In genomic region chr4:132303484-132303883, GRCm38 (mm10) we compare ENCODE assay signal across 8 mouse cellular contexts. TPM values are rescaled to one million over a fixed set of nuclear protein-coding genes. Genes with fewer than 3 reads are reported as not detected.
DNase-seq lines count a peak whose midpoint lies in the region; ATAC-seq and TF ChIP-seq lines count a peak whose summit lies in the region.
"Not testable (repeated sequence)": the region's sequence is repeated elsewhere in the genome, so short reads cannot be mapped to it uniquely, and the experiment has no call there.

No protein-coding gene starts in this region.

- H3K36me3 ChIP-seq in forebrain, embryonic 11.5 days (ENCODE audit: control insufficient read depth, insufficient read depth, low read length); heart, embryonic 13.5 days; hindbrain, postnatal 0 days (ENCODE audit: insufficient read depth, low read length); limb, embryonic 10.5 days; liver, embryonic 16.5 days (ENCODE audit: control insufficient read depth, insufficient read depth); midbrain, embryonic 14.5 days (ENCODE audit: control insufficient read depth, insufficient read depth, low read length); stomach, embryonic 14.5 days (ENCODE audit: control insufficient read depth, insufficient read depth, low read length): not testable (repeated sequence)

- H3K4me2 ChIP-seq in forebrain, embryonic 11.5 days (ENCODE audit: low read depth, low read length, severe bottlenecking): peak overlapping the region; percentile 70; the same call in 1 of the 2 replicates
- H3K4me2 ChIP-seq in heart, embryonic 13.5 days: peak overlapping the region; percentile 77
- H3K4me2 ChIP-seq in hindbrain, postnatal 0 days (ENCODE audit: low read depth, low read length): peak overlapping the region; percentile 62
- peak overlapping the region; percentile 76 for H3K4me2 ChIP-seq in liver, embryonic 16.5 days (ENCODE audit: low read depth, low read length)
- H3K4me2 ChIP-seq in midbrain, embryonic 14.5 days (ENCODE audit: low read length): peak overlapping the region; percentile 61
- peak overlapping the region; percentile 70 for H3K4me2 ChIP-seq in stomach, embryonic 14.5 days (replicated peaks; ENCODE audit: low read depth, low read length)

- H3K9ac ChIP-seq in forebrain, embryonic 11.5 days (ENCODE audit: low read length); stomach, embryonic 14.5 days (replicated peaks; ENCODE audit: low read depth, low read length): not testable (repeated sequence)
- peak overlapping the region; percentile 80 for H3K9ac ChIP-seq in heart, embryonic 13.5 days
- H3K9ac ChIP-seq in hindbrain, postnatal 0 days (replicated peaks; ENCODE audit: low read length): peak overlapping the region; percentile 53
- H3K9ac ChIP-seq in liver, embryonic 16.5 days (ENCODE audit: low read depth, low read length): peak overlapping the region; percentile 65; the same call in 1 of the 2 replicates
- peak overlapping the region; percentile 49; the same call in 1 of the 2 replicates for H3K9ac ChIP-seq in midbrain, embryonic 14.5 days (replicated peaks; ENCODE audit: low read length)

- H3K4me1 ChIP-seq in brown adipose tissue, adult 24 weeks (ENCODE audit: control insufficient read depth, insufficient read depth, insufficient read length, low read length); forebrain, embryonic 11.5 days (replicated peaks; ENCODE audit: control insufficient read depth, insufficient read depth, low read length); hindbrain, postnatal 0 days (ENCODE audit: insufficient read depth, low read length); midbrain, embryonic 14.5 days (ENCODE audit: control insufficient read depth, insufficient read depth, low read length); stomach, embryonic 14.5 days (ENCODE audit: control insufficient read depth, insufficient read depth, low read length): not testable (repeated sequence)
- peaks cover 19% of the 10 kb centered on the region for H3K4me1 ChIP-seq in heart, embryonic 13.5 days
- H3K4me1 ChIP-seq in limb, embryonic 10.5 days: peaks cover 14% of the 10 kb centered on the region
- peaks cover 22% of the 10 kb centered on the region for H3K4me1 ChIP-seq in liver, embryonic 16.5 days (ENCODE audit: control insufficient read depth, low read depth, low read length)

- 43% methylated on average over 6 of the region's 6 CpGs for WGBS in forebrain, embryonic 11.5 days
- 37% methylated on average over 6 of the region's 6 CpGs for WGBS in heart, embryonic 13.5 days
- 53% methylated on average over 6 of the region's 6 CpGs for WGBS in hindbrain, postnatal 0 days
- 43% methylated on average over 6 of the region's 6 CpGs for WGBS in limb, embryonic 10.5 days
- WGBS in liver, embryonic 16.5 days (ENCODE audit: insufficient replicate concordance): 47% methylated on average over 6 of the region's 6 CpGs
- 49% methylated on average over 6 of the region's 6 CpGs for WGBS in midbrain, embryonic 14.5 days
- 39% methylated on average over 6 of the region's 6 CpGs for WGBS in stomach, embryonic 14.5 days

- H3K4me3 ChIP-seq in brown adipose tissue, adult 24 weeks (ENCODE audit: insufficient read depth, low read depth, low read length): peak overlapping the region; percentile 72
- H3K4me3 ChIP-seq in forebrain, embryonic 11.5 days (ENCODE audit: low read depth, low read length): peak overlapping the region; percentile 40; the same call in 1 of the 2 replicates
- peak overlapping the region; percentile 62 for H3K4me3 ChIP-seq in heart, embryonic 13.5 days
- H3K4me3 ChIP-seq in hindbrain, postnatal 0 days (ENCODE audit: low read length): peak overlapping the region; percentile 43
- H3K4me3 ChIP-seq in limb, embryonic 10.5 days: peak overlapping the region; percentile 54
- H3K4me3 ChIP-seq in liver, embryonic 16.5 days (ENCODE audit: low read depth, low read length): peak overlapping the region; percentile 65
- H3K4me3 ChIP-seq in midbrain, embryonic 14.5 days (replicated peaks; ENCODE audit: low read depth, low read length): peak overlapping the region; percentile 36
- peak overlapping the region; percentile 38 for H3K4me3 ChIP-seq in stomach, embryonic 14.5 days (ENCODE audit: low read depth, low read length)

- not testable (repeated sequence) for ATAC-seq in forebrain, embryonic 11.5 days (replicated peaks; ENCODE audit: low FRiP score); heart, embryonic 13.5 days (ENCODE audit: extremely low read depth, insufficient number of reproducible peaks, low FRiP score, low TSS enrichment); hindbrain, postnatal 0 days; liver, embryonic 16.5 days (ENCODE audit: low read depth); midbrain, embryonic 14.5 days (ENCODE audit: low FRiP score, low TSS enrichment); stomach, embryonic 14.5 days (ENCODE audit: insufficient number of reproducible peaks, insufficient read depth, low FRiP score, low read depth)

- not testable (repeated sequence) for DNase-seq in forebrain, embryonic 11.5 days (ENCODE audit: low spot score); hindbrain, postnatal 0 days (ENCODE audit: low spot score); limb, embryonic 10.5 days (ENCODE audit: low spot score); midbrain, embryonic 14.5 days

- H3K27ac ChIP-seq in brown adipose tissue, adult 24 weeks (replicated peaks; ENCODE audit: low read depth, low read length); forebrain, embryonic 11.5 days (ENCODE audit: low read depth, low read length); heart, embryonic 13.5 days (replicated peaks); hindbrain, postnatal 0 days; liver, embryonic 16.5 days (ENCODE audit: low read length); midbrain, embryonic 14.5 days (replicated peaks; ENCODE audit: low read depth, low read length); stomach, embryonic 14.5 days (ENCODE audit: low read length): not testable (repeated sequence)
- H3K27ac ChIP-seq in limb, embryonic 10.5 days: peak overlapping the region; percentile 38; the same call in 1 of the 2 replicates

- not testable (repeated sequence) for H3K9me3 ChIP-seq in forebrain, embryonic 11.5 days (ENCODE audit: control insufficient read depth, low read length); heart, embryonic 13.5 days; hindbrain, postnatal 0 days (ENCODE audit: low read length); limb, embryonic 10.5 days (replicated peaks); liver, embryonic 16.5 days (replicated peaks; ENCODE audit: control insufficient read depth, low read length); midbrain, embryonic 14.5 days (ENCODE audit: control insufficient read depth, low read length); stomach, embryonic 14.5 days (ENCODE audit: control insufficient read depth, low read depth, low read length)

- H3K27me3 ChIP-seq in forebrain, embryonic 11.5 days (ENCODE audit: control insufficient read depth, insufficient read depth, low read length); heart, embryonic 13.5 days (replicated peaks); hindbrain, postnatal 0 days (ENCODE audit: insufficient read depth, low read length); limb, embryonic 10.5 days (ENCODE audit: low read depth, poor library complexity, severe bottlenecking); liver, embryonic 16.5 days (ENCODE audit: control insufficient read depth, insufficient read depth, low read depth, low read length); midbrain, embryonic 14.5 days (ENCODE audit: control insufficient read depth, insufficient read depth, low read length); stomach, embryonic 14.5 days (ENCODE audit: control insufficient read depth, insufficient read depth, low read length): not testable (repeated sequence)

- TF ChIP-seq CTCF in hindbrain, postnatal 0 days (IDR thresholded peaks at IDR 0.05; ENCODE audit: low read depth): not testable (repeated sequence)

RNA-seq across cellular contexts. Expression of gene Rab42, which starts 0.3 kb away (rescaled TPM):
- 2.3 TPM in 1 of 2 replicates, not detected in the other for polyA plus RNA-seq in brown adipose tissue, adult 24 weeks (2012; ENCODE audit: insufficient read depth, insufficient read length, missing spikeins)
- polyA plus RNA-seq in forebrain, embryonic 11.5 days (2014; fragmentation: Nextera tagmentation; extraction: Ambion mirVana): 1.1 and 1.2 TPM in 2 replicates
- 1.1 and 1.8 TPM in 2 replicates for polyA plus RNA-seq in heart, embryonic 13.5 days (2015; fragmentation: Nextera tagmentation; extraction: Ambion mirVana)
- 4.9 and 5.4 TPM in 2 replicates for total RNA-seq in hindbrain, postnatal 0 days (2014; rRNA removed)
- 5.1 and 5.9 TPM in 2 replicates for polyA plus RNA-seq in hindbrain, postnatal 0 days (2015; fragmentation: Nextera tagmentation; extraction: Ambion mirVana)
- polyA plus RNA-seq in limb, embryonic 10.5 days (2016; fragmentation: Nextera tagmentation; extraction: Ambion mirVana): 0.68 and 1.4 TPM in 2 replicates
- polyA plus RNA-seq in liver, embryonic 16.5 days (2015; fragmentation: Nextera tagmentation; extraction: Ambion mirVana): 0.41 and 0.61 TPM in 2 replicates
- 1.3 TPM in 2 replicates for polyA plus RNA-seq in midbrain, embryonic 14.5 days (2014; fragmentation: Nextera tagmentation; extraction: Ambion mirVana)
- polyA plus RNA-seq in stomach, embryonic 14.5 days (2014; fragmentation: Nextera tagmentation; extraction: Ambion mirVana): 2.2 and 2.6 TPM in 2 replicates

RNA-seq across cellular contexts. Expression of gene Trnau1ap, which starts 25.9 kb away (rescaled TPM):
- 35.1 and 36.5 TPM in 2 replicates for polyA plus RNA-seq in brown adipose tissue, adult 24 weeks (2012; ENCODE audit: insufficient read depth, insufficient read length, missing spikeins)
- polyA plus RNA-seq in forebrain, embryonic 11.5 days (2014; fragmentation: Nextera tagmentation; extraction: Ambion mirVana): 88.9 and 89.5 TPM in 2 replicates
- 61.9 and 74.4 TPM in 2 replicates for polyA plus RNA-seq in heart, embryonic 13.5 days (2015; fragmentation: Nextera tagmentation; extraction: Ambion mirVana)
- 53.2 and 79.3 TPM in 2 replicates for total RNA-seq in hindbrain, postnatal 0 days (2014; rRNA removed)
- 56.6 and 62.6 TPM in 2 replicates for polyA plus RNA-seq in hindbrain, postnatal 0 days (2015; fragmentation: Nextera tagmentation; extraction: Ambion mirVana)
- polyA plus RNA-seq in limb, embryonic 10.5 days (2016; fragmentation: Nextera tagmentation; extraction: Ambion mirVana): 89.2 and 90.1 TPM in 2 replicates
- polyA plus RNA-seq in liver, embryonic 16.5 days (2015; fragmentation: Nextera tagmentation; extraction: Ambion mirVana): 26.9 and 27.3 TPM in 2 replicates
- 82.2 and 84.0 TPM in 2 replicates for polyA plus RNA-seq in midbrain, embryonic 14.5 days (2014; fragmentation: Nextera tagmentation; extraction: Ambion mirVana)
- 68.3 and 74.8 TPM in 2 replicates for polyA plus RNA-seq in stomach, embryonic 14.5 days (2014; fragmentation: Nextera tagmentation; extraction: Ambion mirVana)

RNA-seq across cellular contexts. Expression of gene Taf12, which starts 29.3 kb away (rescaled TPM):
- polyA plus RNA-seq in brown adipose tissue, adult 24 weeks (2012; ENCODE audit: insufficient read depth, insufficient read length, missing spikeins): 25.0 and 27.8 TPM in 2 replicates
- 66.8 and 68.0 TPM in 2 replicates for polyA plus RNA-seq in forebrain, embryonic 11.5 days (2014; fragmentation: Nextera tagmentation; extraction: Ambion mirVana)
- polyA plus RNA-seq in heart, embryonic 13.5 days (2015; fragmentation: Nextera tagmentation; extraction: Ambion mirVana): 26.6 and 33.6 TPM in 2 replicates
- 7.3 and 7.6 TPM in 2 replicates for total RNA-seq in hindbrain, postnatal 0 days (2014; rRNA removed)
- polyA plus RNA-seq in hindbrain, postnatal 0 days (2015; fragmentation: Nextera tagmentation; extraction: Ambion mirVana): 30.0 and 30.5 TPM in 2 replicates
- polyA plus RNA-seq in limb, embryonic 10.5 days (2016; fragmentation: Nextera tagmentation; extraction: Ambion mirVana): 60.9 and 62.9 TPM in 2 replicates
- polyA plus RNA-seq in liver, embryonic 16.5 days (2015; fragmentation: Nextera tagmentation; extraction: Ambion mirVana): 31.0 and 35.3 TPM in 2 replicates
- 45.7 and 50.6 TPM in 2 replicates for polyA plus RNA-seq in midbrain, embryonic 14.5 days (2014; fragmentation: Nextera tagmentation; extraction: Ambion mirVana)
- 34.8 and 36.2 TPM in 2 replicates for polyA plus RNA-seq in stomach, embryonic 14.5 days (2014; fragmentation: Nextera tagmentation; extraction: Ambion mirVana)

RNA-seq across cellular contexts. Expression of gene Gmeb1, which starts 42.1 kb away (rescaled TPM):
- 2.1 and 5.2 TPM in 2 replicates for polyA plus RNA-seq in brown adipose tissue, adult 24 weeks (2012; ENCODE audit: insufficient read depth, insufficient read length, missing spikeins)
- 45.4 and 50.1 TPM in 2 replicates for polyA plus RNA-seq in forebrain, embryonic 11.5 days (2014; fragmentation: Nextera tagmentation; extraction: Ambion mirVana)
- 27.5 and 28.8 TPM in 2 replicates for polyA plus RNA-seq in heart, embryonic 13.5 days (2015; fragmentation: Nextera tagmentation; extraction: Ambion mirVana)
- 19.1 and 20.1 TPM in 2 replicates for total RNA-seq in hindbrain, postnatal 0 days (2014; rRNA removed)
- 29.9 and 30.2 TPM in 2 replicates for polyA plus RNA-seq in hindbrain, postnatal 0 days (2015; fragmentation: Nextera tagmentation; extraction: Ambion mirVana)
- polyA plus RNA-seq in limb, embryonic 10.5 days (2016; fragmentation: Nextera tagmentation; extraction: Ambion mirVana): 48.2 and 49.0 TPM in 2 replicates
- polyA plus RNA-seq in liver, embryonic 16.5 days (2015; fragmentation: Nextera tagmentation; extraction: Ambion mirVana): 12.2 and 12.7 TPM in 2 replicates
- 31.6 and 46.5 TPM in 2 replicates for polyA plus RNA-seq in midbrain, embryonic 14.5 days (2014; fragmentation: Nextera tagmentation; extraction: Ambion mirVana)
- 34.2 and 37.4 TPM in 2 replicates for polyA plus RNA-seq in stomach, embryonic 14.5 days (2014; fragmentation: Nextera tagmentation; extraction: Ambion mirVana)

RNA-seq across cellular contexts. Expression of gene Rcc1, which starts 49.9 kb away (rescaled TPM):
- 3.4 and 7.6 TPM in 2 replicates for polyA plus RNA-seq in brown adipose tissue, adult 24 weeks (2012; ENCODE audit: insufficient read depth, insufficient read length, missing spikeins)
- 93.2 and 103 TPM in 2 replicates for polyA plus RNA-seq in forebrain, embryonic 11.5 days (2014; fragmentation: Nextera tagmentation; extraction: Ambion mirVana)
- polyA plus RNA-seq in heart, embryonic 13.5 days (2015; fragmentation: Nextera tagmentation; extraction: Ambion mirVana): 37.6 and 42.1 TPM in 2 replicates
- total RNA-seq in hindbrain, postnatal 0 days (2014; rRNA removed): 20.7 and 24.4 TPM in 2 replicates
- 28.8 and 29.7 TPM in 2 replicates for polyA plus RNA-seq in hindbrain, postnatal 0 days (2015; fragmentation: Nextera tagmentation; extraction: Ambion mirVana)
- polyA plus RNA-seq in limb, embryonic 10.5 days (2016; fragmentation: Nextera tagmentation; extraction: Ambion mirVana): 162 and 192 TPM in 2 replicates
- 41.3 and 44.2 TPM in 2 replicates for polyA plus RNA-seq in liver, embryonic 16.5 days (2015; fragmentation: Nextera tagmentation; extraction: Ambion mirVana)
- polyA plus RNA-seq in midbrain, embryonic 14.5 days (2014; fragmentation: Nextera tagmentation; extraction: Ambion mirVana): 26.4 and 28.6 TPM in 2 replicates
- polyA plus RNA-seq in stomach, embryonic 14.5 days (2014; fragmentation: Nextera tagmentation; extraction: Ambion mirVana): 45.3 and 45.5 TPM in 2 replicates
